Mouse (Mus musculus) inflammation-experienced regulatory T-cells (primary cell): Measurements from ENCODE around the gene Klk5. TPM values are rescaled to one million over a fixed set of nuclear protein-coding genes. Genes with fewer than 3 reads are reported as not detected.

Experiments used
- polyA plus RNA-seq, 2 experiments: library from polyadenylated mRNA; unstranded; fragments of 100-300 nt; shearing (Covaris generic); gene quantifications; one replicate each; pipeline ENCODE4 v1.2.1; 2017

Gene Klk5
- under 1 TPM in 1 of 2 experiments, not detected in 1; 0.31 TPM for polyA plus RNA-seq

DNA sequence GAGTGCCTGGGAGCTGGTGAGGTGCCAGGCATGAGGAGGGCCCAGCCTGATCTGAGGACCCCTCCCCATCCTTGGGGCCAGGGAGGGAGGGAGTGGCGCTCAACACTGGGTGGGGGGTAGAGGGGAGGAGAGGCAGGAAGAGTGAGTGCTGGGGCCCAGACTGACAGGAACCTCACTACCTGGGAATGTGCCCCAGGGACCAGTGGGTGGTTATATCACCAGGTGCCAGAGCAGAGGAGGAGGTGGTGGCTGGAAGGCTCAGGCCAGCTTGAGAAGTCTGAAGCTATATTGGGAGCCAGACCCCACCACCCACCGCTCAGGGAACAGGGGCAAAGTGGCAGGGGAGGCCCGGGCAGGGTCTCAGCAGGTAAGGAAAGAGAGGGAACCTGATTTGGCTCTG is at the start of gene Klk5:
Gene Klk5, plus strand, starts transcription at position 271 of the 400 bp plus-strand sequence.

DNA sequence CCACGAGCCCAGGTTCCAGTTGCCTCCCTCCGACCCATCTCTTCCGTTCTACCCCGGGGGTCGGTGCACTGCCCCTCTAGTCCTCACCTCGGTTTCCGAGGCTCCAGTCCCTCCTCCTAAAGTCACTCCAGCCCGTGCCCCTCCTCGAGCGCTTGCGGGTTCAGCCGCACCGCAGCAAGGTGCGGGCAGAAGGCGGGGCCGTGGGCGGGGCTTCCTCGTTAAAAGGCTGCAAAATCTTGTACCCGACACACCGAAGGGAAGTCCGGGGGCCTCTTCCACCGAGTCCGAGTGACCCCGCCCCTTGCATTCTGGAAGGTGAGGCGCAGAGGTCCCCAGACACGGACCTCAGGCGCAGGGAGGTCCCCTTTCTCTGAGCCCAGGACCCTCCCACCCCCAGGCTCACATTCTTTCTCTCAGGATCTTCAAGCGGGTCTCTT is 44.4 kb upstream of the Klk5 start, which contains the start of gene Klk8:
Gene Klk8, plus strand, starts transcription at position 245 of the 437 bp plus-strand sequence.

DNA sequence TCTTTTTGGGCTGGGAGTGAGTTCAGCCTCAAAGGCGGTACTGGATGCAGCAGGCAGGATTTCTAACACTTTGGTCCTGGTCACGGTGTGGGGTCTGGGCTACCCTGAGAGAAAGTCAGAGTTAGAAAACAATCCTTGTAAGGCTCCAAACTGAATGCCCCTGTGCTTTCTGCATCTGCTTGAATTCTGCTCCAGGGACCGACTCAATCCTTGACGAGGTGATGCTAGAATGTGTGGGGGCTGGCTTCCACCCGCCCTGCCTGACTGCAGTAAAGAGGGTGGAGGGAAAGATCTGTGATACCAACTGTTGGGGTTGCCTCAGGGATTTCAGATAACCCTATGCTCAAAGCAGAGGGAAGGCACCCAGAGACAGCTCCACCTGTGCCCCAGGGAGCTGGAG is 30.8 kb upstream of the Klk5 start, which contains the start of gene Klk7:
Gene Klk7, plus strand, starts transcription at position 301 of the 400 bp plus-strand sequence.

DNA sequence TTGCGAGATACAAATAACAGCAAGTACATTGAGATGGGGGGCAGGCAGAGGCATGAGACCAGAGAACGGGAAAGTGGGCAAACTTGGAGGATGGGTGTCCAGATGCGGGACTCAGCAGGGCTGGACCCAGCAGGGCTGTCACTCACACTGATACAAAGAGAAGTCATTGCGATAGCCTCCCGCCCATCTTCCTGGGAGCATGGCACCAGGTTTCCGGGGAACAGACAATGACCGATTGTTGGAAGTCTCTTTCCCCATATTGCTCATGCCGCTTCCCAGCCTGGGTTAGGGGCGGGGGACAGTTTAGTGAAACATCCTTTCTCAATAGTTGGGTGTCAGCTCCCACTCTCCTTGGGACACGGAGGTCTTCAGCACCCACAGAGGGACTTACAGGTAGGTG is 17.6 kb upstream of the Klk5 start, which contains the start of gene Klk6:
Gene Klk6, plus strand, starts transcription at position 301 of the 400 bp plus-strand sequence.

DNA sequence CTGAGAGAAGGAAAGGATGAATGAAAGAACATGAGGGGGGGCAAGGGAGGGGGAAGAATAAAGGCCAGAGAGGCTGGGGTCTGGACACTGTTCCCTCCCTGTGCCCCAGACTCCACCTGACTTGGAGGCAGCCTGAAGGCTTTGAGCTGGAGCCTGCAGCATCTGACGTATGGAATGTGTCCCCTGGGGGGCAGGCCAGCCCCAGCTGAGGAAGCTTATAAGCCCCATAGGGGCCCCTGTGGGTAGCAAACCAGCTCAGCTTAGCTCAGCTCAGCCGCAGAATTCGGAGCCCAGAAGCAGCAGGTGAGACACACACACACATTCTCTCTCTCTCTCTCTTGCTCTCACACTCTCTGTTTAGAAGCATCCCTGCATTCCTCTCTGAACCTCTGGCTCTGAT is 39.1 kb downstream of the Klk5 start, which contains the start of gene Klk4:
Gene Klk4, plus strand, starts transcription at position 249 of the 400 bp plus-strand sequence.

Other genes with a start within 250 kb of the Klk5 start
- gene Zfp819, start 234.8 kb upstream of the Klk5 start, polyA plus RNA-seq: not detected
- gene Ceacam18, start 207.3 kb upstream of the Klk5 start, polyA plus RNA-seq: under 1 TPM in 1 of 2 experiments, not detected in 1; 0.18 TPM
- gene Siglece, start 181.8 kb upstream of the Klk5 start, polyA plus RNA-seq: under 1 TPM in 1 of 2 experiments, not detected in 1; 0.20 TPM
- 10 to 100 TPM in 1 of 2 experiments, 1 to 10 TPM in 1; 8.3 to 10.0 TPM for gene Ctu1, start 170.0 kb upstream of the Klk5 start, polyA plus RNA-seq
- under 1 TPM in 1 of 2 experiments, not detected in 1; 0.22 TPM for gene Klk14, start 151.6 kb upstream of the Klk5 start, polyA plus RNA-seq
- under 1 TPM in 1 of 2 experiments, not detected in 1; 0.26 TPM for gene Klk13, start 129.4 kb upstream of the Klk5 start, polyA plus RNA-seq
- under 1 TPM in 1 of 2 experiments, not detected in 1; 0.19 TPM for gene Klk12, start 73.1 kb upstream of the Klk5 start, polyA plus RNA-seq
- under 1 TPM; 0.28 to 0.97 TPM for gene Klk11, start 67.4 kb upstream of the Klk5 start, polyA plus RNA-seq
- under 1 TPM; 0.11 to 0.21 TPM for gene Klk10, start 60.9 kb upstream of the Klk5 start, polyA plus RNA-seq
- gene Klk9, start 50.1 kb upstream of the Klk5 start, polyA plus RNA-seq: 1 to 10 TPM in 1 of 2 experiments, under 1 TPM in 1; 0.92 to 1.5 TPM
- 100 to 1,000 TPM; 112 to 189 TPM for gene Klk8, start 44.4 kb upstream of the Klk5 start, polyA plus RNA-seq
- gene Klk7, start 30.7 kb upstream of the Klk5 start, polyA plus RNA-seq: under 1 TPM; 0.11 to 0.64 TPM
- gene Klk6, start 17.5 kb upstream of the Klk5 start, polyA plus RNA-seq: under 1 TPM; 0.18 to 0.43 TPM
- not detected for gene Klk4, start 39.2 kb downstream of the Klk5 start, polyA plus RNA-seq
- under 1 TPM in 1 of 2 experiments, not detected in 1; 0.69 TPM for gene Klk15, start 91.8 kb downstream of the Klk5 start, polyA plus RNA-seq
- gene Klk1b8, start 108.7 kb downstream of the Klk5 start, polyA plus RNA-seq: 1 to 10 TPM in 1 of 2 experiments, not detected in 1; 1.9 TPM
- gene Klk1b1, start 124.8 kb downstream of the Klk5 start, polyA plus RNA-seq: not detected
- not detected for gene Klk1b9, start 134.1 kb downstream of the Klk5 start, polyA plus RNA-seq
- not detected for gene Klk1b11, start 153.9 kb downstream of the Klk5 start, polyA plus RNA-seq
- gene Klk1b26, start 170.2 kb downstream of the Klk5 start, polyA plus RNA-seq: under 1 TPM in 1 of 2 experiments, not detected in 1; 0.22 TPM
- gene Klk1b27, start 210.3 kb downstream of the Klk5 start, polyA plus RNA-seq: 1 to 10 TPM; 2.7 to 3.0 TPM